Mouse (Mus musculus): ENCODE results near the gene Rnf24.

Rnf24 gene

GRCm38 (mm10) chr2:131352747-131353563, at the start of gene Rnf24:
Gene Rnf24 (minus strand): TSS chr2:131352892.
- DNase-seq (ENCODE audit: low spot score in 2 of 2) = peak; percentile 94 to 98

- peak; percentile 75 to 77 for DNase-seq (ENCODE audit: low spot score in 2 of 2)
These were observed 49.3 kb upstream of the Rnf24 start for GRCm38 (mm10) chr2:131401794-131402495.

- DNase-seq (ENCODE audit: low spot score in 2 of 2) = peak in 1 of 2 experiments; percentile 57
These were observed 48.2 kb upstream of the Rnf24 start for GRCm38 (mm10) chr2:131400846-131401245.

GRCm38 (mm10) chr2:131397323-131397848, 44.7 kb upstream of the Rnf24 start:
- no peak for DNase-seq (ENCODE audit: low spot score in 2 of 2)

- no peak for DNase-seq (ENCODE audit: low spot score in 2 of 2)
These were observed 33.8 kb upstream of the Rnf24 start for GRCm38 (mm10) chr2:131386350-131386962.

GRCm38 (mm10) chr2:131385176-131385575, 32.5 kb upstream of the Rnf24 start:
- DNase-seq (ENCODE audit: low spot score in 2 of 2) = no peak

GRCm38 (mm10) chr2:131379541-131379940, 26.8 kb upstream of the Rnf24 start:
- no peak for DNase-seq (ENCODE audit: low spot score in 2 of 2)

- no peak for DNase-seq (ENCODE audit: low spot score in 2 of 2)
These were observed 26.2 kb upstream of the Rnf24 start for GRCm38 (mm10) chr2:131378872-131379271.

- no peak for DNase-seq (ENCODE audit: low spot score in 2 of 2)
These were observed 24.4 kb upstream of the Rnf24 start for GRCm38 (mm10) chr2:131377055-131377454.

- no peak for DNase-seq (ENCODE audit: low spot score in 2 of 2)
These were observed 21.0 kb upstream of the Rnf24 start for GRCm38 (mm10) chr2:131373656-131374055.

GRCm38 (mm10) chr2:131372276-131372877, 19.7 kb upstream of the Rnf24 start:
- DNase-seq (ENCODE audit: low spot score in 2 of 2) = no peak

- no peak for DNase-seq (ENCODE audit: low spot score in 2 of 2)
These were observed 19.1 kb upstream of the Rnf24 start for GRCm38 (mm10) chr2:131371811-131372210.

- no peak for DNase-seq (ENCODE audit: low spot score in 2 of 2)
These were observed 18.1 kb upstream of the Rnf24 start for GRCm38 (mm10) chr2:131370828-131371227.

GRCm38 (mm10) chr2:131364689-131365088, 12.0 kb upstream of the Rnf24 start:
- DNase-seq (ENCODE audit: low spot score in 2 of 2) = no peak

GRCm38 (mm10) chr2:131358481-131358880, 5.8 kb upstream of the Rnf24 start:
- DNase-seq (ENCODE audit: low spot score in 2 of 2) = no peak

- DNase-seq (ENCODE audit: low spot score in 2 of 2) = no peak
These were observed 1.4 kb upstream of the Rnf24 start for GRCm38 (mm10) chr2:131354049-131354448.

GRCm38 (mm10) chr2:131353564-131353915, 848 bp upstream of the Rnf24 start:
- no peak for DNase-seq (ENCODE audit: low spot score in 2 of 2)

GRCm38 (mm10) chr2:131351968-131352746, 535 bp downstream of the Rnf24 start:
- DNase-seq (ENCODE audit: low spot score in 2 of 2) = peak in 1 of 2 experiments; percentile 6

GRCm38 (mm10) chr2:131351471-131351870, 1.2 kb downstream of the Rnf24 start:
- DNase-seq (ENCODE audit: low spot score in 2 of 2) = no peak

- no peak for DNase-seq (ENCODE audit: low spot score in 2 of 2)
These were observed 2.4 kb downstream of the Rnf24 start for GRCm38 (mm10) chr2:131350301-131350700.

GRCm38 (mm10) chr2:131345556-131345955, 7.1 kb downstream of the Rnf24 start:
- no peak for DNase-seq (ENCODE audit: low spot score in 2 of 2)

All from heart, adult 9 months (tissue).